Mouse (Mus musculus) R1 (cell line): ENCODE data around the gene Epn2.

Source experiments
- DNase-seq: peaks from one replicate; pipeline ENCODE4 v3.0.0-alpha.2; 2018; ENCODE audit warnings: low read depth, low spot score

Epn2 gene

GRCm38 (mm10) chr11:61578983-61579877 is at the start of gene Epn2:
Gene Epn2, minus strand, starts transcription at chr11:61579687.
- DNase-seq: peak; percentile 84

GRCm38 (mm10) chr11:61626509-61626908 is 47.0 kb upstream of the Epn2 start:
- peak; percentile 56 for DNase-seq

GRCm38 (mm10) chr11:61625136-61625535 is 45.6 kb upstream of the Epn2 start:
- no peak for DNase-seq

- no peak for DNase-seq
Observed at GRCm38 (mm10) chr11:61620762-61621161, 41.3 kb upstream of the Epn2 start.

- DNase-seq: peak; percentile 97
Observed at GRCm38 (mm10) chr11:61620254-61620670, 40.8 kb upstream of the Epn2 start.

GRCm38 (mm10) chr11:61619791-61620241 is 40.3 kb upstream of the Epn2 start:
- DNase-seq: peak; percentile 85

GRCm38 (mm10) chr11:61619356-61619755 is 39.9 kb upstream of the Epn2 start:
- DNase-seq: no peak

- no peak for DNase-seq
Observed at GRCm38 (mm10) chr11:61618571-61618970, 39.1 kb upstream of the Epn2 start.

- no peak for DNase-seq
Observed at GRCm38 (mm10) chr11:61618131-61618530, 38.6 kb upstream of the Epn2 start.

- DNase-seq: no peak
Observed at GRCm38 (mm10) chr11:61617293-61617975, 37.9 kb upstream of the Epn2 start.

GRCm38 (mm10) chr11:61616523-61617292 is 37.2 kb upstream of the Epn2 start:
- no peak for DNase-seq

- no peak for DNase-seq
Observed at GRCm38 (mm10) chr11:61615686-61616522, 36.4 kb upstream of the Epn2 start.

GRCm38 (mm10) chr11:61614401-61614800 is 34.9 kb upstream of the Epn2 start:
- no peak for DNase-seq

GRCm38 (mm10) chr11:61612116-61612635 is 32.7 kb upstream of the Epn2 start:
- DNase-seq: no peak

GRCm38 (mm10) chr11:61611197-61611596 is 31.7 kb upstream of the Epn2 start:
- DNase-seq: no peak

GRCm38 (mm10) chr11:61608072-61608471 is 28.6 kb upstream of the Epn2 start:
- DNase-seq: peak; percentile 41

- DNase-seq: no peak
Observed at GRCm38 (mm10) chr11:61602705-61603104, 23.2 kb upstream of the Epn2 start.

GRCm38 (mm10) chr11:61601465-61601864 is 22.0 kb upstream of the Epn2 start:
- DNase-seq: peak; percentile 18

GRCm38 (mm10) chr11:61598367-61598766 is 18.9 kb upstream of the Epn2 start:
- no peak for DNase-seq

- no peak for DNase-seq
Observed at GRCm38 (mm10) chr11:61597471-61597870, 18.0 kb upstream of the Epn2 start.

- DNase-seq: no peak
Observed at GRCm38 (mm10) chr11:61593069-61593468, 13.6 kb upstream of the Epn2 start.
